Mouse (Mus musculus): ENCODE results near the gene Zkscan16.

The Zkscan16 gene

DNA sequence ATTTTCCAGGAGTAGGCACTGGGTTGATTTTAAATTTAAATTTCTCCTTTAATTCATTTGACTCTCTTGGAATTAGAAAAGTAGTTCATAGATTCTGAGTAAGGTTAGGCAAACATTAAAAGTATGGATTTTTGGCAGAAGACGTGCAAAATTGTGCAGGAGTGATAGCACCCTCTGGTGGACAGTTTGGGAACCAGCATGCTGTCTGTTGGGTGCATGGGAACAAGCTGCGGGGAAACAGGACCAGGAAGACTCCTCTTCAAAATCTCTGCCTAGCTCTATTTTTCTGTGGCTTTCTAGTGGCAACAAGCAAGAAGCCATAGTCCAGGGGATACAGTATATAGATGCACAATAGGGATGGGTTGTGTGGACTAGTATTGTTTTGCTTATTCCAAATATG is 56.3 kb downstream of the Zkscan16 start:
- DNase-seq (ENCODE audit: low spot score in 2 of 2), result peak; percentile 63 to 70

GRCm38 (mm10) chr4:59000614-59001013 is 57.2 kb downstream of the Zkscan16 start:
- DNase-seq (ENCODE audit: low spot score in 2 of 2), result no peak

DNA sequence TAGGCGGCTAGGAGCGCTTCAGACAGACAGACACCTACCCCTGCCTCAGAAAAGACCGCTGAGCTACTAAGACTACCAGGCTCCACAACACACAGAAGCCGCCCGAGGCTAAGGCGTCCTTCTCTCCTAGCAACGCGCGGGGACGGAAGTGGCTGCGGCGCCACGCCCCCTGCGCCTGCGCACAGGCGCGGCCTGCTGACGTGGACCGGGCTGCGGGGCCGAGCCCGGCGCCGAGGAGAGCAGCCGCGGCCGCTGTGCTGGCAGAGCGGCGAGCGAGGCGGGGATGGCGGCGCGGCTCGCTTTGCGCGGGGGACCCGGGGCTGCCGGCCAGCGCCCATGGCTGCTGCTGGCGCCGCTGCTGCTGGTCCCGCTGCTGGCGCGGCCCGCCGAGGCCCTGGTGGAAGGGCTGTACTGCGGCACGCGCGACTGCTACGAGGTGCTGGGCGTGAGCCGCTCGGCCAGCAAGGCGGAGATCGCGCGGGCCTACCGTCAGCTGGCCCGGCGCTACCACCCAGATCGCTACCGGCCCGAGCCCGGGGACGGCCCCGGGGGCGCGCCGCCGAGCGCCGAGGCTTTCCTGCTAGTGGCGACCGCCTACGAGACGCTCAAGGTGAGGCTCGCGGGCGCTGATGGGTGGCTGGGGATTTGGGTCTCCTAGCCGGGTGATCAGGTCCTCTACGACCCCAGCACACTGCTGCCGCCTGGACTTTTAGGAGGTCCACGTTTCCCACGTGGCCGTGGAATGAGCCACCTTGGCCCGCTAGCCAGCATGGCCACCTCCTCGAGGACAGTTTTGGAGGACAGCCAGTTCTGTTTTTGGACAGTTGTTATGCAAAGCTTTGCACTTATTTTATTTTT is 59.7 kb downstream of the Zkscan16 start, which contains the start of gene Gm20503:
Gene Gm20503, plus strand, starts transcription at position 263 of the 858 bp plus-strand sequence.
- peak; percentile 74 to 82 for DNase-seq (ENCODE audit: low spot score in 2 of 2)

GRCm38 (mm10) chr4:59003806-59004200 is 60.4 kb downstream of the Zkscan16 start:
- no peak for DNase-seq (ENCODE audit: low spot score in 2 of 2)

DNA sequence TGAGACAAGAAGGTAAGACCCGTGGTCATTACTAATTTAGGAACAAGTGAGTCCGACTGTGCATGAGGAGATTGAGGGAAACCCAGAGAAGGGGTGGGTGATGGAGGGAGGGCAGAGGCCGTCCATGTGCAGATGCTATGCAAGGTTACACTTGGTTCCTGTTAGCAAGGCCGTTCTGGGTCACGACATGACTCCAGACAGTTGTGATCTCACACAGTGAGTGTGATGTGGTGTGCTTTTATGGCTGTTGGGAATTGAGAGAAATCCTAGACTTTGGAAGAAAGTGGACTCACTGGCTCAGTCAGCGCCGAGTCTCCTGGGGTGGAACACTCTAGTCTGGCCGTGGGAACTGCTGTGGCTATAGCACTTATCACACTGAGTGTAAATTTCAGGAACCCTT is 62.8 kb downstream of the Zkscan16 start:
- no peak for DNase-seq (ENCODE audit: low spot score in 2 of 2)

DNA sequence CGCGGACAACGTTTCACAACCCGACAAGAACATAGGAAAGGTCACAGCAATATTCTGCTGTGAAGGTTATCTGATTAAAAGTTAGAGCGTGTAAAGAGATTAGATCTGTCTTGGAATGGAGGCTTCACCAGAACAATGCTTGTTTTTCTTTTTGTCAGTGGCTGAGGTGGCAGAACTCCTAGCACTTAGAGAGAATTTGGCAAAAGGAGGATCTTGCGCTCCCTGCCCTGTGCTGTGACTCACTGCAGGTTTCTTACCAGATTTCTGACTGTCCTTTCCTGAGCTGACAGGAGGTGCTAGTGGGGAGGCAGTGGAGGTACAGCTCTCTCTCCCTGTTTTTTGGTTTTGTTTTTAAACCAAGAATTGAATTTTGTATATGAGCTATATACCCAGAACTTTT is 63.6 kb downstream of the Zkscan16 start:
- DNase-seq (ENCODE audit: low spot score in 2 of 2), result no peak
